Mouse (Mus musculus): ENCODE data around the gene Mllt3. TPM values are rescaled to one million over a fixed set of nuclear protein-coding genes. Genes with fewer than 3 reads are reported as not detected.

Gene Mllt3
- total and polyA plus RNA-seq, 2 experiments from 2014 or later: 24.8 to 57.8 TPM

DNA sequence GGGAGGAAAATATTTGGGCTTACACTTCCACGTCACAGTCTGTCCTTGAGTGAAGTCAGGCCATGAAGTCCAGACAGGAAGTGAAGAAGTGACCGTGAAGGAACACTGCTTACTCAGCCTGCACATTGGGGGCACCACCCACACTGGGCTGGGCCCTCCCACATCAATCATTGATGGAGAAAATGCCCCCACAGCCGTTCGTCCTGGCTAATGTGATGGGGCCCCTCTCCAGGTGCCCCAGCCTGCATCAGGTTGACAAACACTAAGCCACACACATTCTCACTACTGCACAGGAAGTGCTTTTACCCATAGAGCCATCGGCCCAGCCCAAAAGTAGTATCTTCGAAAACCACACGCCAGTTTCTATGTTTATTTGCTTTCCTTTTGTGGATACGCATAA lies 13.1 kb upstream of the Mllt3 start:
- TF ChIP-seq CTCF (IDR thresholded peaks at IDR 0.05): no peak
- no peak overlapping the region for H3K4me2 ChIP-seq (ENCODE audit: low read depth, low read length, poor library complexity, severe bottlenecking)
- no peak overlapping the region for H3K27ac ChIP-seq (ENCODE audit: low read depth, low read length)
- H3K4me3 ChIP-seq (ENCODE audit: low read depth, low read length): no peak overlapping the region
- H3K27me3 ChIP-seq (ENCODE audit: insufficient read depth, low read length): no peaks in the 10 kb centered on the region
- no peaks in the 10 kb centered on the region for H3K36me3 ChIP-seq (ENCODE audit: insufficient read depth, low read length)
- no peak overlapping the region for H3K9ac ChIP-seq (replicated peaks; ENCODE audit: low read length, poor library complexity, severe bottlenecking)
- no peaks in the 10 kb centered on the region for H3K4me1 ChIP-seq (ENCODE audit: insufficient read depth, low read length)
- no peak for ATAC-seq (ENCODE audit: low FRiP score)
- DNase-seq (ENCODE audit: low spot score): no peak
- no peaks in the 10 kb centered on the region for H3K9me3 ChIP-seq (ENCODE audit: low read length)
- WGBS: 79% methylated on average over 8 of the region's 8 CpGs

DNA sequence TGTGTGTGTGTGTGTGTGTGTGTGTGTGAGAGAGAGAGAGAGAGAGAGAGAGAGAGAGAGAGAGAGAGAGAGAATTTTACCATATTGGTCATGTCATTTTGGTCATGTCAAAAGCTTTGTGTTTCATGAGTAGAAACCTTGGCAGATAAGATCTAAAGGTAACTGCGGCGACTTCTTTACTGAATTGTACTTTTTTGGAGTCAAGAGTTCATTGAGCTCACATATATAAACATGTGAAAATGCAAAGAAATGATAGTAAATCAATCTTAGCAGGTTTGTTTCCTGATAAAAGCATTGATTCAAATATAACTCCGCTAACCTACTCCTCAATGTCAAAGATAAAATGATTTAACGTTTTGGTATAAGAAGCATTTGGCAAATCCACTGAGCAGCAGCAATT lies 12.0 kb upstream of the Mllt3 start:
- no peak overlapping the region for H3K9ac ChIP-seq (replicated peaks; ENCODE audit: low read length, poor library complexity, severe bottlenecking)
- H3K36me3 ChIP-seq (ENCODE audit: insufficient read depth, low read length): no peaks in the 10 kb centered on the region
- no peak overlapping the region for H3K4me3 ChIP-seq (ENCODE audit: low read depth, low read length)
- no peak overlapping the region for H3K27ac ChIP-seq (ENCODE audit: low read depth, low read length)
- H3K27me3 ChIP-seq (ENCODE audit: insufficient read depth, low read length): no peaks in the 10 kb centered on the region
- H3K9me3 ChIP-seq (ENCODE audit: low read length): no peaks in the 10 kb centered on the region
- no peak overlapping the region for H3K4me2 ChIP-seq (ENCODE audit: low read depth, low read length, poor library complexity, severe bottlenecking)
- DNase-seq (ENCODE audit: low spot score) (no peak), ATAC-seq (ENCODE audit: low FRiP score) (no peak)
- 84% methylated on average over 4 of the region's 4 CpGs for WGBS
- H3K4me1 ChIP-seq (ENCODE audit: insufficient read depth, low read length): no peaks in the 10 kb centered on the region
- TF ChIP-seq CTCF (IDR thresholded peaks at IDR 0.05): no peak

DNA sequence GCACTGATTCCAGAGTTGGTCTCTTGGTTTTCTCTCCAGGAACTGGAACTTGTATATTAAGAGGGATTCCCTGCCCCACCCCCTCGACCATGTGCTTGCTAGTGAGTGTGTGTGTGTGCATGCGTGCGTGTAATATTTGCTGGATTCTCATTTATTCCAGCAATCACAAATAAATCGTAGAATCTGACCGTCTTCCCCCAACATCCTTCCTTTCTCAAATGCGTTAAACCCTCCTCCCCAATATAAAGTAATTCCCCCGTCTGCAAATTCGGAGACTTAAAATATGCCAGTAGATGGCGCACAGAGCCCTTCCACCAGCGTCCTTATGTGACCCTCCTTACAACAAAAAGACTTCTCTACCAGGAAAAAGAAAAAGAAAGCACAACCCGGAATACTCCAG lies 2.2 kb upstream of the Mllt3 start:
- Histone ChIP-seq H3K4me2 (ENCODE audit: low read depth, low read length, poor library complexity, severe bottlenecking) (peak overlapping the region; percentile 50), H3K36me3 (ENCODE audit: insufficient read depth, low read length) (no peaks in the 10 kb centered on the region), H3K27ac (ENCODE audit: low read depth, low read length) (no peak overlapping the region), H3K9me3 (ENCODE audit: low read length) (no peaks in the 10 kb centered on the region), H3K9ac (replicated peaks; ENCODE audit: low read length, poor library complexity, severe bottlenecking) (no peak overlapping the region), H3K4me3 (ENCODE audit: low read depth, low read length) (peak overlapping the region; percentile 18; the same call in 1 of the 2 replicates), H3K27me3 (ENCODE audit: insufficient read depth, low read length) (no peaks in the 10 kb centered on the region), H3K4me1 (ENCODE audit: insufficient read depth, low read length) (peaks cover 4% of the 10 kb centered on the region; the same call in 1 of the 2 replicates)
- under 1% methylated on average over 11 of the region's 11 CpGs for WGBS
- DNase-seq (ENCODE audit: low spot score) (peak; percentile 75), ATAC-seq (ENCODE audit: low FRiP score) (no peak)
- peak; percentile 92 for TF ChIP-seq CTCF (IDR thresholded peaks at IDR 0.05)

DNA sequence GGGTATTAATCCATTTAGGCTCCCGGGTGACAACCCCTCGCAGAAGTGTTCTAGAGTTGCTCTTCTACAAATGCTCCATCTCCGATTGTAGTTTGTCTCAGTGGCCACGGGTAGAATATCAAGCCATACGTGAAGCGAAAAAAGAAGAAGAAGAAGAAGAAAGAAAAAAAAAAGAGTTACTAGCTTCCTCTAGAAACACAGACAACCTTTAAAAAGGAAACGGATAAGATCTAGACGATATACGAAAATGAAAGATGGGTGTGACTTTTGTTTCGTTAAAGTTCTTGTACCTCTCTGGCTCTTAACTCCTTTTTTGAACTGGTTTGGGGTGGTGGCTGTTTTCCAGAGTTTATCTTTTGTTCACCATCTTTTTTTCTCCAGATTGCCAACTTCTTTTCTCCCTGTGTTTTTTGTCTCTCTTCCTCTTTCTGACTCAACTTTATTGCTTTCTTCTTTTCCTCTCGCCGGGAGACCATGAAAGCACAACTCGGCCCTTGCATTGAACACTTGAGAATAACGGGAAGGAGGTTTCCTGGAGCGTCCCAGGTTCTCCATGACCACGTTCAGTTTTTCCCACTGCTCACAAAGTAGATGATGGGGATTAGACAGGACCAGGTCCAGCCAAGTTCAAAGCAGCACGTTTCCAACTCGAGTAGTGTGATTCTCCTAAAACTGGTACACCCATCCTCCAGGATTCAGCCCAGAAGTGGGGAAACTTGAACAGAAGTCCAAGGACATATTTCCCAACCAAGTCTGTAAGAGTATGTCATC lies 1.4 kb upstream of the Mllt3 start:
- no peak overlapping the region for H3K9ac ChIP-seq (replicated peaks; ENCODE audit: low read length, poor library complexity, severe bottlenecking)
- H3K4me2 ChIP-seq (ENCODE audit: low read depth, low read length, poor library complexity, severe bottlenecking): peak overlapping the region; percentile 78
- WGBS: 3% methylated on average over 18 of the region's 18 CpGs
- H3K9me3 ChIP-seq (ENCODE audit: low read length): no peaks in the 10 kb centered on the region
- DNase-seq (ENCODE audit: low spot score) (no peak), ATAC-seq (ENCODE audit: low FRiP score) (no peak)
- no peaks in the 10 kb centered on the region for H3K27me3 ChIP-seq (ENCODE audit: insufficient read depth, low read length)
- no peaks in the 10 kb centered on the region for H3K36me3 ChIP-seq (ENCODE audit: insufficient read depth, low read length)
- H3K27ac ChIP-seq (ENCODE audit: low read depth, low read length): no peak overlapping the region
- no peak; the same call in 1 of the 2 replicates for TF ChIP-seq CTCF (IDR thresholded peaks at IDR 0.05)
- H3K4me3 ChIP-seq (ENCODE audit: low read depth, low read length): peak overlapping the region; percentile 80
- H3K4me1 ChIP-seq (ENCODE audit: insufficient read depth, low read length): peaks cover 12% of the 10 kb centered on the region; the same call in 1 of the 2 replicates

GRCm38 (mm10) chr4:88033729-88034386 lies 694 bp upstream of the Mllt3 start:
- Histone ChIP-seq H3K27ac (ENCODE audit: low read depth, low read length) (no peak overlapping the region), H3K36me3 (ENCODE audit: insufficient read depth, low read length) (no peaks in the 10 kb centered on the region), H3K27me3 (ENCODE audit: insufficient read depth, low read length) (no peaks in the 10 kb centered on the region), H3K4me2 (ENCODE audit: low read depth, low read length, poor library complexity, severe bottlenecking) (peak overlapping the region; percentile 78), H3K9me3 (ENCODE audit: low read length) (no peaks in the 10 kb centered on the region), H3K9ac (replicated peaks; ENCODE audit: low read length, poor library complexity, severe bottlenecking) (peak overlapping the region; percentile 40; the same call in 1 of the 2 replicates), H3K4me1 (ENCODE audit: insufficient read depth, low read length) (peaks cover 14% of the 10 kb centered on the region; the same call in 1 of the 2 replicates), H3K4me3 (ENCODE audit: low read depth, low read length) (peak overlapping the region; percentile 80)
- ATAC-seq (ENCODE audit: low FRiP score): no peak
- under 1% methylated on average over 25 of the region's 25 CpGs for WGBS
- no peak for DNase-seq (ENCODE audit: low spot score)
- no peak for TF ChIP-seq CTCF (IDR thresholded peaks at IDR 0.05)

Measured in midbrain, postnatal 0 days (tissue).